Mouse (Mus musculus) ES-E14 (cell line): Measurements from ENCODE around the gene Glod4. TPM values are rescaled to one million over a fixed set of nuclear protein-coding genes. Genes with fewer than 3 reads are reported as not detected.

Source experiments
- DNase-seq: peaks from one replicate; pipeline ENCODE4 v3.0.0-alpha.2; 2013; ENCODE audit warnings: low read depth, low spot score
- H3K27ac ChIP-seq: 2 replicates; pipeline ENCODE4 v1.5.1; 2012; ENCODE audit warnings: low read depth, mild to moderate bottlenecking, low read length, moderate library complexity, mixed read lengths; ENCODE audit not compliant: poor library complexity, insufficient read depth, severe bottlenecking
- H3K36me3 ChIP-seq: 2 replicates; pipeline ENCODE4 v1.6.1; 2012; ENCODE audit warnings: mild to moderate bottlenecking, low read length, moderate library complexity, mixed read lengths; ENCODE audit not compliant: control insufficient read depth, poor library complexity, insufficient read depth, severe bottlenecking
- H3K4me1 ChIP-seq, 2 experiments: fragments of 150-350 bp in 1 of 2; sonication (generic) in 1 of 2; 2 replicates each; pipeline ENCODE4 v1.6.1; 2012; ENCODE audit warnings: low read length in 2 of 2, mild to moderate bottlenecking in 1 of 2, mixed read lengths in 1 of 2; ENCODE audit not compliant: control insufficient read depth in 2 of 2, insufficient read depth in 2 of 2, poor library complexity in 1 of 2
- H3K4me3 ChIP-seq, 2 experiments: fragments of 150-350 bp in 1 of 2; sonication (generic) in 1 of 2; 2 replicates each; pipeline ENCODE4 v1.5.1; 2012; ENCODE audit warnings: low read length in 2 of 2, low read depth in 1 of 2, mild to moderate bottlenecking in 1 of 2, mixed read lengths in 1 of 2; ENCODE audit not compliant: insufficient read depth in 1 of 2, poor library complexity in 1 of 2, severe bottlenecking in 1 of 2
- H3K9ac ChIP-seq: 2 replicates; pipeline ENCODE4 v1.6.1; 2012; ENCODE audit warnings: low read depth, mild to moderate bottlenecking, low read length, mixed read lengths; ENCODE audit not compliant: poor library complexity, insufficient read depth, severe bottlenecking
- H3K9me3 ChIP-seq: fragments of 150-350 bp; sonication (generic); 2 replicates; pipeline ENCODE4 v1.6.1; 2012; ENCODE audit warnings: low read depth, mild to moderate bottlenecking, low read length; ENCODE audit not compliant: control insufficient read depth, insufficient read depth
- CHD2 ChIP-seq: IDR thresholded peaks from 2 replicates; pipeline ENCODE4 v1.6.1; 2014; ENCODE audit warnings: mild to moderate bottlenecking, low read depth, low read length, inconsistent platforms
- HCFC1 ChIP-seq: IDR thresholded peaks from 2 replicates; pipeline ENCODE4 v1.6.1; 2012; ENCODE audit warnings: low read length, inconsistent platforms, borderline replicate concordance; ENCODE audit not compliant: insufficient read depth
- MAFK ChIP-seq: IDR thresholded peaks from 2 replicates; pipeline ENCODE4 v1.6.1; 2014; ENCODE audit warnings: mild to moderate bottlenecking, low read depth, low read length, inconsistent platforms; ENCODE audit not compliant: insufficient read depth
- ZC3H11A ChIP-seq: IDR thresholded peaks from 2 replicates; pipeline ENCODE4 v1.6.1; 2012; ENCODE audit warnings: low read depth, mild to moderate bottlenecking, inconsistent platforms, low read length, borderline replicate concordance
- ZNF384 ChIP-seq: IDR thresholded peaks from 2 replicates; pipeline ENCODE4 v1.6.1; 2012; ENCODE audit warnings: low read depth, low read length, inconsistent platforms
- in situ Hi-C, 2 experiments: fragments of 600-800 bp; cut with MboI; formaldehyde crosslinking; loops; one replicate each; pipeline ENCODE4 v1.15.1; 2025; ENCODE audit warnings: low sequenced_read_pairs in 2 of 2, inconsistent platforms in 1 of 2; ENCODE audit not compliant: unreplicated experiment in 2 of 2
- total RNA-seq: library from RNA; depleted of rRNA; stranded (reverse); fragments of 300-350 nt; gene quantifications from 2 replicates; pipeline ENCODE4 v1.2.3, GENCODE M21; 2012

Glod4 gene
- total RNA-seq, 1 experiment, result 65.5 TPM

DNA sequence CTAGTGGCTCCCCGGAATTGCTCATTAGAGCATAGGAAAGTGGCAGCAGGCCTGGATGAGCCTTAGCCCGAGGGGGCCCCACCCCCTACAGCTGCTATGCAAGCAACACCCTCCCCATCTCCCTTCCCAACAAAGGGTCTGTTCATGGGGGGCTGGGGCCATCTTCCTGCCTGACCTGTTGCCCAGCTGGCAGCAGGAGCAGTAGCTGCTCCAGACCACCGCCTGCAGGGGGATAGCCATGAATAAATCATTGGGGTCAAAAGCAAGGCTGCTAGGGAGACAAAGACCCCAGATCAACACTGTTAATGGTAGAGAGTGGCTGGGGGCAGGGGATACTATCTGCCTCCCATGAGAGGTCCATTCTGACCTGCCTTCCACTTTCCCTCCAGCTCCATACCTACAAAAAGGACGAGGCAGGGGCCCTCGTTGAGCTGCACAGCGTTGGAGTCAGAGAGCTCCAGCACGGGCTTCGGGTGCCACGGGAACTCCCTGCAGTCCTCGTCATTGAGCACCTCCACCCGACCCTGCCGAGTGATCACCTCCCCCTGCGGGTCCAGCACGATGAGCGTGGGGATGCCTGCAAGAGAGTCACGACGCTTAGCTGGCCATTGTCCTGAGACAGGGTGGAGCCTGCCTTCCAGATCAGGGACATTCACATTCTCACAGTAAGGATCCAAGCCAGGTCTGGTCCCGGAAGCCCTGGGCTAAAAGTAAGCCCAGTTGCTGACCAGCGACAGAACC lies 19.3 kb upstream of the Glod4 start:
- no peak for DNase-seq
- TF ChIP-seq HCFC1, result no peak
- no peak for TF ChIP-seq CHD2
- no peak for TF ChIP-seq ZNF384
- no peak for TF ChIP-seq ZC3H11A
- TF ChIP-seq MAFK, result no peak
- Histone ChIP-seq H3K9ac (no peak overlapping the region), H3K4me3 (no peak overlapping the region), H3K36me3 (peaks cover 10% of the 10 kb centered on the region), H3K9me3 (no peaks in the 10 kb centered on the region), H3K4me1 (peaks cover 0 to 12% of the 10 kb centered on the region in 2 experiments; a peak in 3 of 4 replicates), H3K27ac (no peak overlapping the region)
- in situ Hi-C loops, result no loop called here

DNA sequence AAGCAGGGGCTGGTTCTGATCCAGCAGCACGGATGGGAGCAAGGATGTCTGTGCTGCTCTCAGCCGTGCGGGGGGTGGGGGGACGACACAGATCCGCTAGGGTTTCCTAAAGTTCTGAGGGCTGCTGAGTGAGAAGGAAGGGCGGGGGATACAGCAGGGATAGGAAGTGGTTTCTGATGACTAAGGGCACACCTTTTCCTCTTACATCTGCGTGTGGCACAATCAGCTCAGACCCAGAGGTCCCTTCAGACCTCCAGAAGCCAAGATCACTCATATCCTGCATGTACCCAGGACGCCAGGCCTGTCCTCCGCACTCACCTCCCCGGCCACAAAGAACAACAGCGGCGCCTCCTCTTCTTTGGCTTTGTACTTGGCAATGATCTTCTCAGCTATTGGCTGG lies 17.7 kb upstream of the Glod4 start:
- H3K4me3 ChIP-seq, result no peak overlapping the region
- no peak overlapping the region for H3K27ac ChIP-seq
- peaks cover 10% of the 10 kb centered on the region for H3K36me3 ChIP-seq
- no peak overlapping the region for H3K9ac ChIP-seq
- H3K9me3 ChIP-seq, result no peaks in the 10 kb centered on the region
- no peak for DNase-seq
- no peak for TF ChIP-seq HCFC1
- in situ Hi-C loops, result no loop called here
- peaks cover 0 to 12% of the 10 kb centered on the region in 2 experiments; a peak in 3 of 4 replicates for H3K4me1 ChIP-seq

DNA sequence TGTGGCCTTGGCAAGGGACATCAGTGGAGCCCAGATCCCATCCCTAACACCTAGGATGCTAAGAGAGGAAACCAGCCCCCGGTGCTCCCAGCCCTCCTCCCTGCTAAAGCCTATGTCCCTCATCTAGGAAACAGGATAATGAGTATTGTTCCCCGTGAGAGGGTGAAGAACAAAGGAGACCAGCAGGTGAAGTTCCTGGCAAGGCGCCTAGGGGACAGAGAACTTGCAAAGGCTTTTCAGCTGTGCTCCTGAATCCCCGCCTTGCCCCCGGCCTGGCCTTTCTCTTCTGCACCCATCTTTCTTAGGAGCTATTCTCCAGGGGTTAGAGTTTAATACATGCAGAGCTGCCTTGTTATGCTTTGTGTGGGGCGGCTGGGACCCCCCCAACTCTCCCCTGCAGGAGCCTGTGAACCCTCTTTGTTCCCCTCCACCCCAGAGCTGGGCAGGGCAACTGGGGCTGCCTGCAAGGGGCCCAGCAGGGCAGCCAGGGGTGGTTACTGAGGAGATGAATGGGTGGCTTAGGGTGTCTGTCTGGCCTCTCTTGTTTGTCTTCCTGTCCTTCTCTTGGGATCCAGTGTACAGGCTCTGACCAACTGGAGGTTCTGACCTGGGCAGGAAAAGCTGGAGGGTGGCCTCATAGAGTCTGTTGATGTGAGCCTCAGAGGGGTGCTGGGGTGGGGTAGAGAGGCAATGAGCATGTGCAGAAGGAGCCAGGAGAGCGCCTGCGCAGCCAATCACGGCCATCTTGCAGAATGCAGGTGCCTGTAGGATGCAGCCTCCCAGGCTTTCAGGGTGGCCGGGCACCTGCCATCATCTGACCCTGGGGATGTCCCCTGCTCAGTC lies 16.9 kb upstream of the Glod4 start:
- DNase-seq, result no peak
- TF ChIP-seq MAFK, result no peak
- no peak for TF ChIP-seq ZNF384
- TF ChIP-seq ZC3H11A, result no peak
- no peak for TF ChIP-seq HCFC1
- TF ChIP-seq CHD2, result no peak
- Histone ChIP-seq H3K9ac (no peak overlapping the region), H3K4me1 (peaks cover 0 to 12% of the 10 kb centered on the region in 2 experiments; a peak in 3 of 4 replicates), H3K9me3 (no peaks in the 10 kb centered on the region), H3K27ac (no peak overlapping the region), H3K4me3 (no peak overlapping the region), H3K36me3 (peaks cover 10% of the 10 kb centered on the region)
- in situ Hi-C loops, result no loop called here

DNA sequence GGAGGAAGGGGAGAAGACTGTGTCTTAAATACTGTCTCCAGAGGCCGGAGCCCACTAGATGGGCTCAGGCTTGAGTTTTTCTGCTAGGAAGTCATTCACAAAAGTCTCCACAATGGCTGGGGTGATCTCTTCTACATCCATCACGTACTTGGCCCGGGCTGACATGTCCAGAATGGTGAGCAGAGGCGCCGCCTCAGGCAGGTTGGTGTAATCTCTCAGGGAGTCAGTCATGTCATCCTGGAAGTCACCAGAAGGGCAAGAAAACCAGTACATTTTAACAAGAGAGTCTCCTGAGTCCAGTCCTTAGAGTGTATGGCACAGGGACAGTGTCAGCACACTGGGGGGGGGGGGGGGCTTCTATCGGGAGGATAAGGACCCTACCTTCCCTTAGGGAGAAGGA lies 15.0 kb upstream of the Glod4 start:
- peaks cover 0 to 10% of the 10 kb centered on the region in 2 experiments; a peak in 3 of 4 replicates for H3K4me1 ChIP-seq
- TF ChIP-seq CHD2, result no peak
- TF ChIP-seq MAFK, result no peak
- no peak for TF ChIP-seq ZNF384
- no peak for TF ChIP-seq ZC3H11A
- TF ChIP-seq HCFC1, result no peak
- in situ Hi-C loops, result loop anchor here in 1 of 2 experiments (5.0 kb wide), 1 partner anchor 149 kb away; the partner anchor contains the start of gene Timm22
- no peak overlapping the region for H3K27ac ChIP-seq
- no peaks in the 10 kb centered on the region for H3K9me3 ChIP-seq
- no peak overlapping the region for H3K4me3 ChIP-seq
- no peak for DNase-seq
- H3K9ac ChIP-seq, result no peak overlapping the region
- H3K36me3 ChIP-seq, result peaks cover 10% of the 10 kb centered on the region
